14 mouse cellular contexts compared by ENCODE assay signal in genomic region chr17:43366486-43366885, GRCm38 (mm10). TPM values are rescaled to one million over a fixed set of nuclear protein-coding genes. Genes with fewer than 3 reads are reported as not detected.
DNase-seq lines count a peak whose midpoint lies in the region; ATAC-seq lines count a peak whose summit lies in the region.
"Had no signal": no experiment of that assay in that cellular context is flagged by ENCODE, and none has a peak within 500 bp of the region (broad histone marks: within the 10 kb centered on the region; RNA-seq: fewer than 3 reads in every experiment).

No protein-coding gene starts in this region.

- no peak overlapping the region for H3K9ac ChIP-seq in heart, embryonic 12.5 days
- H3K9ac ChIP-seq: neural tube, embryonic 13.5 days had no signal

- WGBS in heart, embryonic 12.5 days = 24% methylated on average over 9 of the region's 9 CpGs

- ATAC-seq in heart, embryonic 12.5 days (ENCODE audit: insufficient number of reproducible peaks, low FRiP score) = no peak; the same call in 1 of the 2 replicates

- H3K4me1 ChIP-seq in heart, embryonic 12.5 days (replicated peaks) = peaks cover 49% of the 10 kb centered on the region
- H3K4me1 ChIP-seq: neural tube, embryonic 13.5 days had no signal

- no peaks in the 10 kb centered on the region for H3K36me3 ChIP-seq in heart, embryonic 12.5 days
- H3K36me3 ChIP-seq: neural tube, embryonic 13.5 days had no signal

- peak; percentile 51 to 87 for DNase-seq in heart, adult 18-20 months
- peak; percentile 28 for DNase-seq in embryo, embryonic 11 days
- peak; percentile 48 for DNase-seq in heart, postnatal 4 days
- peak; percentile 59 for DNase-seq in lung, postnatal 10 days
- no peak for DNase-seq in thymus, postnatal 0 days (ENCODE audit: low spot score)
- no peak for DNase-seq in frontal cortex, postnatal 10 days (ENCODE audit: low spot score in 2 of 2)
- DNase-seq in yolk sac, embryonic 10.5 days (ENCODE audit: low spot score) = no peak
- DNase-seq: cerebellum, adult 11-12 months; gastrocnemius, postnatal 25 days; right cerebral cortex, postnatal 4 days had no signal

- H3K4me2 ChIP-seq in heart, embryonic 12.5 days = no peak overlapping the region
- H3K4me2 ChIP-seq: neural tube, embryonic 13.5 days had no signal

- no peak overlapping the region for H3K27ac ChIP-seq in heart, embryonic 12.5 days (ENCODE audit: poor library complexity, severe bottlenecking)
- H3K27ac ChIP-seq: neural tube, embryonic 13.5 days had no signal

- H3K9me3 ChIP-seq in heart, embryonic 12.5 days (replicated peaks) = no peaks in the 10 kb centered on the region
- H3K9me3 ChIP-seq: neural tube, embryonic 13.5 days had no signal

- no peak overlapping the region for H3K4me3 ChIP-seq in heart, embryonic 12.5 days
- H3K4me3 ChIP-seq: erythroblast, embryonic 14.5 days; neural tube, embryonic 13.5 days had no signal

- 0 out of 2 replicates have a peak, but pooled peaks cover 5% of the 10 kb centered on the region for H3K27me3 ChIP-seq in heart, embryonic 12.5 days (replicated peaks)
- H3K27me3 ChIP-seq: CH12.LX; neural tube, embryonic 13.5 days had no signal

RNA-seq across cellular contexts. Expression of gene Adgrf5, which starts 6.2 kb away (rescaled TPM):
- total RNA-seq in heart, adult 18-20 months (2021) = 100 to 1,000 TPM; 168 to 185 TPM
- 21.1 and 23.9 TPM in 2 replicates for polyA plus RNA-seq in heart, embryonic 12.5 days (2016; fragmentation: Nextera tagmentation; extraction: Ambion mirVana)
- total RNA-seq in heart, postnatal 4 days (2021) = 100 to 1,000 TPM; 131 to 141 TPM
- 2.0 and 2.4 TPM in 2 replicates for polyA plus RNA-seq in thymus, postnatal 0 days (2015; fragmentation: Nextera tagmentation; extraction: Ambion mirVana)
- total RNA-seq: CH12.LX had no signal
- polyA plus RNA-seq: erythroblast, embryonic 14.5 days had no signal

Comparison
In these comparisons a context has a peak if more than half of its experiments do, and no peak if none do; other contexts are left out.
1. DNase-seq: peak in heart, adult 18-20 months (2 of 2), embryo, embryonic 11 days (single experiment), heart, postnatal 4 days (single experiment) and lung, postnatal 10 days (single experiment); none in thymus, postnatal 0 days (single experiment), frontal cortex, postnatal 10 days (0 of 2) and yolk sac, embryonic 10.5 days (single experiment).